Mouse (Mus musculus): Measurements from ENCODE around the gene Efna5.

GRCm38 (mm10) chr17:62739993-62740392, 141.1 kb downstream of the Efna5 start:
- TF ChIP-seq POLR2A (IDR thresholded peaks at IDR 0.05; ENCODE audit: control insufficient read depth, extremely low read depth, insufficient read depth, low read length, poor library complexity) (no peak), CTCF (IDR thresholded peaks at IDR 0.05; ENCODE audit: borderline replicate concordance, control insufficient read depth, extremely low read depth, insufficient read depth, low read length, poor library complexity) (no peak)
